Mouse (Mus musculus) MEL (cell line): ENCODE data around the gene Creb5. TPM values are rescaled to one million over a fixed set of nuclear protein-coding genes. Genes with fewer than 3 reads are reported as not detected.

ENCODE experiments used
- DNase-seq: peaks from one replicate; pipeline ENCODE4 v3.0.0; 2011; ENCODE audit warnings: low read depth, low spot score
- H3K27ac ChIP-seq: 2 replicates; pipeline ENCODE4 v1.5.1; 2012; ENCODE audit warnings: low read depth, mild to moderate bottlenecking, control low read depth, low read length, moderate library complexity; ENCODE audit not compliant: control insufficient read depth
- H3K27me3 ChIP-seq, 2 experiments: fragments of 150-350 bp in 1 of 2; sonication (generic) in 1 of 2; 2 replicates each; pipeline ENCODE4 v1.6.1; 2012; ENCODE audit warnings: low read length in 2 of 2, mild to moderate bottlenecking in 2 of 2, improper control_type of control experiment in 1 of 2, moderate library complexity in 1 of 2; ENCODE audit not compliant: insufficient read depth in 2 of 2, control insufficient read depth in 1 of 2
- H3K36me3 ChIP-seq, 2 experiments: 2 replicates each; pipeline ENCODE4 v1.6.1; 2012 to 2014; ENCODE audit warnings: low read length in 2 of 2, improper control_type of control experiment in 1 of 2, inconsistent platforms in 1 of 2, mild to moderate bottlenecking in 1 of 2; ENCODE audit not compliant: insufficient read depth in 2 of 2, control insufficient read depth in 1 of 2
- H3K4me1 ChIP-seq, 2 experiments: fragments of 150-350 bp in 1 of 2; sonication (generic) in 1 of 2; 2 replicates each; pipeline ENCODE4 v1.6.1; 2012; ENCODE audit warnings: low read length in 2 of 2, improper control_type of control experiment in 1 of 2, mild to moderate bottlenecking in 1 of 2; ENCODE audit not compliant: insufficient read depth in 2 of 2, control insufficient read depth in 1 of 2
- H3K4me3 ChIP-seq, 2 experiments: fragments of 150-350 bp in 1 of 2; sonication (generic) in 1 of 2; 2 replicates each; pipeline ENCODE4 v1.5.1; 2012; ENCODE audit warnings: low read depth in 2 of 2, low read length in 2 of 2, mild to moderate bottlenecking in 2 of 2, moderate library complexity in 2 of 2, control low read depth in 1 of 2, improper control_type of control experiment in 1 of 2; ENCODE audit not compliant: control insufficient read depth in 1 of 2, insufficient read depth in 1 of 2
- H3K79me2 ChIP-seq: 2 replicates; pipeline ENCODE4 v1.6.1; 2012; ENCODE audit warnings: mild to moderate bottlenecking, low read length, moderate library complexity; ENCODE audit not compliant: control insufficient read depth, poor library complexity, insufficient read depth
- H3K9ac ChIP-seq: 2 replicates; pipeline ENCODE4 v1.6.1; 2012; ENCODE audit warnings: low read depth, mild to moderate bottlenecking, control low read depth, low read length, moderate library complexity; ENCODE audit not compliant: control insufficient read depth, poor library complexity, severe bottlenecking
- H3K9me3 ChIP-seq: fragments of 150-350 bp; sonication (generic); replicated peaks from 2 replicates; pipeline ENCODE4 v1.6.1; 2012; ENCODE audit warnings: mild to moderate bottlenecking, low read length, improper control_type of control experiment, moderate library complexity; ENCODE audit not compliant: insufficient read depth
- BHLHE40 ChIP-seq: IDR thresholded peaks from 2 replicates; pipeline ENCODE4 v1.6.1; 2012; ENCODE audit warnings: low read depth, mild to moderate bottlenecking, inconsistent platforms, low read length, improper control_type of control experiment, borderline replicate concordance
- CHD2 ChIP-seq: IDR thresholded peaks from 2 replicates; pipeline ENCODE4 v1.6.1; 2011; ENCODE audit warnings: low read length, improper control_type of control experiment
- CTCF ChIP-seq, 3 experiments: IDR thresholded peaks in 2 of 3; conservative IDR thresholded peaks in 1 of 3; 2 replicates each; pipeline ENCODE4 v1.5.1; 2011 to 2012; ENCODE audit warnings: low read length in 3 of 3, low read depth in 2 of 3, mild to moderate bottlenecking in 2 of 3, improper control_type of control experiment in 1 of 3, inconsistent platforms in 1 of 3, mixed read lengths in 1 of 3, moderate library complexity in 1 of 3; ENCODE audit not compliant: control insufficient read depth in 1 of 3, insufficient read depth in 1 of 3, poor library complexity in 1 of 3, severe bottlenecking in 1 of 3
- E2F4 ChIP-seq: IDR thresholded peaks from 2 replicates; pipeline ENCODE4 v1.6.1; 2011; ENCODE audit warnings: low read depth, low read length, improper control_type of control experiment, borderline replicate concordance
- ELF1 ChIP-seq: IDR thresholded peaks from 2 replicates; pipeline ENCODE4 v1.6.1; 2014; ENCODE audit warnings: low read depth, mild to moderate bottlenecking, inconsistent platforms, low read length, improper control_type of control experiment, moderate library complexity
- EP300 ChIP-seq, 2 experiments: IDR thresholded peaks; 2 replicates each; pipeline ENCODE4 v1.6.1; 2011; ENCODE audit warnings: improper control_type of control experiment in 2 of 2, low read length in 2 of 2, low read depth in 1 of 2, mild to moderate bottlenecking in 1 of 2
- ETS1 ChIP-seq: IDR thresholded peaks from 2 replicates; pipeline ENCODE4 v1.6.1; 2012; ENCODE audit warnings: low read depth, mild to moderate bottlenecking, inconsistent platforms, low read length, improper control_type of control experiment, moderate library complexity
- GABPA ChIP-seq: IDR thresholded peaks from 2 replicates; pipeline ENCODE4 v1.6.1; 2012; ENCODE audit warnings: low read depth, mild to moderate bottlenecking, inconsistent platforms, low read length, improper control_type of control experiment, moderate library complexity
- JUND ChIP-seq: IDR thresholded peaks from 2 replicates; pipeline ENCODE4 v1.6.1; 2011; ENCODE audit warnings: low read depth, mild to moderate bottlenecking, improper control_type of control experiment, low read length
- KAT2A ChIP-seq: conservative IDR thresholded peaks from 2 replicates; pipeline ENCODE4 v1.6.1; 2012; ENCODE audit warnings: low read depth, low read length, improper control_type of control experiment, inconsistent platforms
- MAFK ChIP-seq: IDR thresholded peaks from 2 replicates; pipeline ENCODE4 v1.6.1; 2011; ENCODE audit warnings: low read depth, mild to moderate bottlenecking, low read length, improper control_type of control experiment, borderline replicate concordance
- MAX ChIP-seq: IDR thresholded peaks from 2 replicates; pipeline ENCODE4 v1.6.1; 2011; ENCODE audit warnings: low read length, improper control_type of control experiment
- MAZ ChIP-seq: IDR thresholded peaks from 2 replicates; pipeline ENCODE4 v1.6.1; 2012; ENCODE audit warnings: low read depth, mild to moderate bottlenecking, inconsistent platforms, low read length, improper control_type of control experiment
- MEF2A ChIP-seq: IDR thresholded peaks from 2 replicates; pipeline ENCODE4 v1.6.1; 2014; ENCODE audit warnings: low read depth, mild to moderate bottlenecking, inconsistent platforms, low read length, improper control_type of control experiment; ENCODE audit not compliant: poor library complexity, insufficient replicate concordance, severe bottlenecking; ENCODE audit errors: extremely low read depth
- MXI1 ChIP-seq: IDR thresholded peaks from 2 replicates; pipeline ENCODE4 v1.6.1; 2011; ENCODE audit warnings: mild to moderate bottlenecking, low read depth, low read length, improper control_type of control experiment
- MYB ChIP-seq: IDR thresholded peaks from 2 replicates; pipeline ENCODE4 v1.6.1; 2011; ENCODE audit warnings: mild to moderate bottlenecking, low read depth, low read length, improper control_type of control experiment
- MYC ChIP-seq: IDR thresholded peaks from 2 replicates; pipeline ENCODE4 v1.6.1; 2011; ENCODE audit warnings: low read depth, mild to moderate bottlenecking, low read length, improper control_type of control experiment, moderate library complexity
- NRF1 ChIP-seq: IDR thresholded peaks from 2 replicates; pipeline ENCODE4 v1.6.1; 2014; ENCODE audit warnings: low read depth, mild to moderate bottlenecking, inconsistent platforms, low read length, improper control_type of control experiment, moderate library complexity; ENCODE audit not compliant: poor library complexity, insufficient read depth, severe bottlenecking
- POLR2A ChIP-seq, 2 experiments: IDR thresholded peaks; 2 replicates each; pipeline ENCODE4 v1.6.1; 2011 to 2012; ENCODE audit warnings: low read length in 2 of 2, mild to moderate bottlenecking in 2 of 2, control low read depth in 1 of 2, improper control_type of control experiment in 1 of 2, low read depth in 1 of 2, moderate library complexity in 1 of 2; ENCODE audit not compliant: control insufficient read depth in 1 of 2, insufficient read depth in 1 of 2, poor library complexity in 1 of 2
- POLR2AphosphoS2 ChIP-seq: IDR thresholded peaks from 2 replicates; pipeline ENCODE4 v1.6.1; 2011; ENCODE audit warnings: low read length, improper control_type of control experiment
- POLR2AphosphoS5 ChIP-seq: IDR thresholded peaks from 2 replicates; pipeline ENCODE4 v1.6.1; 2012; ENCODE audit warnings: low read depth, borderline replicate concordance, mild to moderate bottlenecking, inconsistent platforms, low read length, moderate library complexity, mixed read lengths
- RAD21 ChIP-seq: IDR thresholded peaks from 2 replicates; pipeline ENCODE4 v1.6.1; 2011; ENCODE audit warnings: mild to moderate bottlenecking, low read depth, low read length, improper control_type of control experiment
- SMC3 ChIP-seq: IDR thresholded peaks from 2 replicates; pipeline ENCODE4 v1.6.1; 2011; ENCODE audit warnings: low read depth, low read length, improper control_type of control experiment
- USF2 ChIP-seq, 2 experiments: IDR thresholded peaks; 2 replicates each; pipeline ENCODE4 v1.6.1; 2011 to 2012; ENCODE audit warnings: improper control_type of control experiment in 2 of 2, low read length in 2 of 2, borderline replicate concordance in 1 of 2, inconsistent platforms in 1 of 2, low read depth in 1 of 2, mild to moderate bottlenecking in 1 of 2; ENCODE audit not compliant: insufficient read depth in 1 of 2
- ZKSCAN1 ChIP-seq: IDR thresholded peaks from 2 replicates; pipeline ENCODE4 v1.6.1; 2012; ENCODE audit warnings: low read depth, mild to moderate bottlenecking, inconsistent platforms, low read length, improper control_type of control experiment, moderate library complexity
- ZMIZ1 ChIP-seq: IDR thresholded peaks from 2 replicates; pipeline ENCODE4 v1.6.1; 2012; ENCODE audit warnings: low read depth, mild to moderate bottlenecking, inconsistent platforms, low read length, improper control_type of control experiment, moderate library complexity
- ZNF384 ChIP-seq: IDR thresholded peaks from 2 replicates; pipeline ENCODE4 v1.6.1; 2012; ENCODE audit warnings: low read depth, mild to moderate bottlenecking, inconsistent platforms, low read length, improper control_type of control experiment
- polyA plus RNA-seq, 2 experiments: library from polyadenylated mRNA; stranded (reverse) in 1 of 2; unstranded in 1 of 2; fragments of >175 nt in 1 of 2; fragments of >200 nt in 1 of 2; gene quantifications; 2 replicates each; pipeline versions ENCODE4 v1.2.1 to v1.2.4; 2012; ENCODE audit warnings: low replicate concordance in 2 of 2, low read depth in 1 of 2; ENCODE audit not compliant: insufficient read length in 2 of 2, insufficient read depth in 1 of 2, missing spikeins in 1 of 2
- total RNA-seq: library from RNA; depleted of rRNA; stranded (reverse); fragments of 300-350 nt; gene quantifications from 2 replicates; pipeline ENCODE4 v1.2.3, GENCODE M21; 2012

The Creb5 gene
- total and polyA plus RNA-seq, 3 experiments, result not detected

GRCm38 (mm10) chr6:53545989-53546388, 258.9 kb downstream of the Creb5 start:
- Histone ChIP-seq H3K79me2 (no peaks in the 10 kb centered on the region), H3K36me3 (no peaks in the 10 kb centered on the region), H3K9ac (no peak overlapping the region), H3K9me3 (no peaks in the 10 kb centered on the region), H3K4me3 (no peak overlapping the region), H3K27ac (no peak overlapping the region), H3K4me1 (no peaks in the 10 kb centered on the region), H3K27me3 (no peaks in the 10 kb centered on the region)
- DNase-seq, result no peak
- TF ChIP-seq MAX (no peak), MYB (no peak), JUND (no peak), POLR2A (IDR thresholded peaks at IDR 0.05; ENCODE audit: control insufficient read depth in 1 of 2, insufficient read depth in 1 of 2, low read depth in 1 of 2, low read length in 2 of 2, poor library complexity in 1 of 2) (no peak), BHLHE40 (no peak), MEF2A (no peak), SMC3 (no peak), ETS1 (no peak), E2F4 (no peak), ZNF384 (no peak), POLR2AphosphoS5 (no peak), CTCF (IDR thresholded peaks at IDR 0.05 in 2 of 3, conservative IDR thresholded peaks at IDR 0.05 in 1 of 3; ENCODE audit: control insufficient read depth in 1 of 3, insufficient read depth in 1 of 3, low read depth in 2 of 3, low read length in 3 of 3, poor library complexity in 1 of 3, severe bottlenecking in 1 of 3) (no peak), GABPA (no peak), ELF1 (no peak), MYC (no peak), POLR2AphosphoS2 (no peak), ZMIZ1 (no peak), USF2 (IDR thresholded peaks at IDR 0.05; ENCODE audit: borderline replicate concordance in 1 of 2, insufficient read depth in 1 of 2, low read depth in 1 of 2, low read length in 2 of 2) (no peak), MAFK (no peak)

DNA sequence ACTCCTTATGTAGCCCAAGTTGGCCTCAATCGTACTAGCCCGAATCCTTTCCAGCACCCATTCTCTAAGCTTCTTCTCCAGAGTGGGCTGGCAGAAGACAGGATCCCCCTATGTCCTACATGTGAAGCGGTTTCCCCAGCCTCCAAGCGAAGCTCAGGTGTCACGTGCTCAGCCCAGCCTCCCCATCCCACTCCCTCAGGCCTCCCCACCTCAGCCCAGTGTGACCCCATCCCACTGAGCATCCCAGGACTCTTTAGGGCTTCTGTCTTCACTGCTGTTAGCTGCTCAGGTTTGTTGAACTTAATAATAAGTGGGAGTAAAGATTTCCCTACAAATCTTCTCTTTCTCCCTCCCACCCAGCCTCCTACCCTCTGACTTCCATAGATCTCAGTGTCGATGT, 261.2 kb downstream of the Creb5 start:
- Histone ChIP-seq H3K4me1 (no peaks in the 10 kb centered on the region), H3K79me2 (no peaks in the 10 kb centered on the region), H3K36me3 (no peaks in the 10 kb centered on the region), H3K27me3 (no peaks in the 10 kb centered on the region), H3K9ac (no peak overlapping the region), H3K9me3 (no peaks in the 10 kb centered on the region), H3K4me3 (no peak overlapping the region), H3K27ac (no peak overlapping the region)
- no peak for DNase-seq
- TF ChIP-seq EP300 (IDR thresholded peaks at IDR 0.05; ENCODE audit: low read depth in 1 of 2, low read length in 2 of 2) (no peak), E2F4 (no peak), CTCF (IDR thresholded peaks at IDR 0.05 in 2 of 3, conservative IDR thresholded peaks at IDR 0.05 in 1 of 3; ENCODE audit: control insufficient read depth in 1 of 3, insufficient read depth in 1 of 3, low read depth in 2 of 3, low read length in 3 of 3, poor library complexity in 1 of 3, severe bottlenecking in 1 of 3) (no peak), MEF2A (no peak), ZKSCAN1 (no peak), GABPA (no peak), ELF1 (no peak), NRF1 (no peak), ZMIZ1 (no peak), POLR2AphosphoS2 (no peak), MAZ (no peak), CHD2 (no peak), MAFK (no peak), MXI1 (no peak), KAT2A (no peak), ETS1 (no peak), RAD21 (no peak)
